Mouse (Mus musculus) adrenal gland, postnatal 10 days (tissue): ENCODE data around the gene Lrrc57. TPM values are rescaled to one million over a fixed set of nuclear protein-coding genes. Genes with fewer than 3 reads are reported as not detected.

Experiments
- total RNA-seq, 2 experiments: library from RNA; stranded (reverse); gene quantifications; 2 replicates each; pipeline ENCODE4 v1.2.3; 2021

Gene Lrrc57
- total RNA-seq, 2 experiments from 2014 or later: 13.5 to 18.1 TPM

Other genes starting within 250 kb of the Lrrc57 start
- 10 to 100 TPM; 30.3 to 45.3 TPM for gene Ganc, start 205.6 kb downstream of the Lrrc57 start, total RNA-seq
- gene Tmem87a, start 205.4 kb downstream of the Lrrc57 start, total RNA-seq: 10 to 100 TPM; 30.7 to 38.3 TPM
- 1 to 10 TPM; 4.7 to 6.5 TPM for gene Capn3, start 153.5 kb downstream of the Lrrc57 start, total RNA-seq
- gene Zfp106, start 45.7 kb downstream of the Lrrc57 start, total RNA-seq: 100 to 1,000 TPM in 1 of 2 experiments, 10 to 100 TPM in 1; 85.6 to 107 TPM
- 10 to 100 TPM; 45.7 to 53.2 TPM for gene Snap23, start 41.8 kb downstream of the Lrrc57 start, total RNA-seq
- gene Haus2, start 137 bp downstream of the Lrrc57 start, total RNA-seq: 10 to 100 TPM; 14.1 to 14.9 TPM
- gene Stard9, start 19.6 kb upstream of the Lrrc57 start, total RNA-seq: 10 to 100 TPM; 11.6 to 23.7 TPM
- 10 to 100 TPM; 13.2 to 20.8 TPM for gene Cdan1, start 240.6 kb upstream of the Lrrc57 start, total RNA-seq
- gene Ttbk2, start 241.1 kb upstream of the Lrrc57 start, total RNA-seq: 10 to 100 TPM; 10.8 to 14.1 TPM